Mouse (Mus musculus): ENCODE measurements around the gene Arl2bp. TPM values are rescaled to one million over a fixed set of nuclear protein-coding genes. Genes with fewer than 3 reads are reported as not detected.

Arl2bp gene
- total and polyA plus RNA-seq, 2 experiments from 2014 or later: 136 to 183 TPM

DNA sequence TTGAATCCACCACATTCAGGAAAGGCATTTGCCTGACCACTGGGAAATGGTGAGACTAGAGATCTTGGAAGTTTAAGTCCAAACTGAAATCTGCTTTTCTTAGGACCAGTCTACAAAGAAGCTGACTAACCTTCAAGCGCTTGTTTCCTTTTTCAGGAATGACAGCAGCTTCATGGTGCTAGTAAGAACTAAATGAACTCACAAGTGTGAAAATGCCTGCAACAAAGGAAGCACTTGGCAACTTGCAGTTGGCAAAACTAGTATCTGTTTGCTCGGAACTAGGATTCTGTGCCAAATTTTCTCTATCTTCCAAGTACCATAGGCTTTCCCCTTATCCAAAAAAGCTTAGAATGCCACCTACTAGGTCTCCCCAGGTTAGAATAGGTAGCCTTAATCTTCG, 20.2 kb upstream of the Arl2bp start:
- DNase-seq: no peak
- no peak for TF ChIP-seq CTCF (IDR thresholded peaks at IDR 0.05; ENCODE audit: low read depth)
- no peak for ATAC-seq

GRCm38 (mm10) chr8:94649496-94649895, 16.9 kb upstream of the Arl2bp start:
- H3K4me2 ChIP-seq (ENCODE audit: low read depth): no peak overlapping the region
- ATAC-seq: no peak; the same call in 1 of the 2 replicates
- no peak overlapping the region for H3K4me3 ChIP-seq (ENCODE audit: low read depth, low read length)
- H3K9ac ChIP-seq: no peak overlapping the region
- no peak for DNase-seq
- TF ChIP-seq CTCF (IDR thresholded peaks at IDR 0.05; ENCODE audit: low read depth): no peak
- no peaks in the 10 kb centered on the region for H3K9me3 ChIP-seq (ENCODE audit: low read length)
- no peaks in the 10 kb centered on the region for H3K27me3 ChIP-seq (ENCODE audit: insufficient read depth, low read length)
- peaks cover 56% of the 10 kb centered on the region for H3K36me3 ChIP-seq (ENCODE audit: insufficient read depth)
- H3K27ac ChIP-seq (ENCODE audit: low read depth, low read length): no peak overlapping the region
- 38% methylated on average over 3 of the region's 3 CpGs for WGBS
- no peaks in the 10 kb centered on the region for H3K4me1 ChIP-seq (ENCODE audit: insufficient read depth)

More for the DNA sequence above, 20.2 kb upstream of the Arl2bp start:
- peaks cover 43% of the 10 kb centered on the region for H3K36me3 ChIP-seq (ENCODE audit: insufficient read depth)
- no peaks in the 10 kb centered on the region for H3K27me3 ChIP-seq (ENCODE audit: insufficient read depth, low read length)
- no peak overlapping the region for H3K27ac ChIP-seq (ENCODE audit: low read depth, low read length)
- no peaks in the 10 kb centered on the region for H3K4me1 ChIP-seq (ENCODE audit: insufficient read depth)
- H3K4me3 ChIP-seq (ENCODE audit: low read depth, low read length): no peak overlapping the region
- 80% methylated on average over 3 of the region's 3 CpGs for WGBS
- no peaks in the 10 kb centered on the region for H3K9me3 ChIP-seq (ENCODE audit: low read length)
- H3K9ac ChIP-seq: no peak overlapping the region
- no peak overlapping the region for H3K4me2 ChIP-seq (ENCODE audit: low read depth)

GRCm38 (mm10) chr8:94652951-94653350, 13.4 kb upstream of the Arl2bp start:
- Histone ChIP-seq H3K27ac (ENCODE audit: low read depth, low read length) (no peak overlapping the region), H3K4me2 (ENCODE audit: low read depth) (no peak overlapping the region), H3K36me3 (ENCODE audit: insufficient read depth) (peaks cover 64% of the 10 kb centered on the region), H3K9me3 (ENCODE audit: low read length) (no peaks in the 10 kb centered on the region), H3K9ac (no peak overlapping the region), H3K4me1 (ENCODE audit: insufficient read depth) (no peaks in the 10 kb centered on the region), H3K27me3 (ENCODE audit: insufficient read depth, low read length) (no peaks in the 10 kb centered on the region), H3K4me3 (ENCODE audit: low read depth, low read length) (no peak overlapping the region)
- TF ChIP-seq CTCF (IDR thresholded peaks at IDR 0.05; ENCODE audit: low read depth): no peak
- WGBS: 87% methylated on average over 3 of the region's 3 CpGs
- DNase-seq (no peak), ATAC-seq (no peak)

DNA sequence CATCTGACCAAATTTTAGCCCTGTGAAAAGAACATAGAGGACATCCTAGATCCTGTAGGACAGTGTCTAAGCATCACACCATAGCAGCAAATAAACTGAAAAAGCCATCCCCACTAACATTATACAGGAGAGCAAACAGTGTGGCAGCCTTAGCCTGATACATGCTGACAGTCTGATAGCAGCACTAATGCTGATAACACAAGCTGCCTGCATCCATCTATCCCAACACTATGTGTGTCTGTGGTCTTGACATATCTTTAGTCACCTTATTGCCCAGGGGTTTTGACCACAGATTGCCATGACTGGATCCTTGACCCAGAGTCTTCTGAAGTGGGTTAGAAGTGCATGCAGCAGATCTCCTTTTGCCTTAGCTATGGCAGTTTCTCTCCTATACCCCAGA, 11.4 kb upstream of the Arl2bp start:
- Histone ChIP-seq H3K27me3 (ENCODE audit: insufficient read depth, low read length) (no peaks in the 10 kb centered on the region), H3K27ac (ENCODE audit: low read depth, low read length) (no peak overlapping the region), H3K36me3 (ENCODE audit: insufficient read depth) (peaks cover 56% of the 10 kb centered on the region), H3K4me2 (ENCODE audit: low read depth) (no peak overlapping the region), H3K4me3 (ENCODE audit: low read depth, low read length) (no peak overlapping the region), H3K9me3 (ENCODE audit: low read length) (no peaks in the 10 kb centered on the region), H3K4me1 (ENCODE audit: insufficient read depth) (no peaks in the 10 kb centered on the region), H3K9ac (no peak overlapping the region)
- no peak for DNase-seq
- no peak for TF ChIP-seq CTCF (IDR thresholded peaks at IDR 0.05; ENCODE audit: low read depth)
- no peak for ATAC-seq

DNA sequence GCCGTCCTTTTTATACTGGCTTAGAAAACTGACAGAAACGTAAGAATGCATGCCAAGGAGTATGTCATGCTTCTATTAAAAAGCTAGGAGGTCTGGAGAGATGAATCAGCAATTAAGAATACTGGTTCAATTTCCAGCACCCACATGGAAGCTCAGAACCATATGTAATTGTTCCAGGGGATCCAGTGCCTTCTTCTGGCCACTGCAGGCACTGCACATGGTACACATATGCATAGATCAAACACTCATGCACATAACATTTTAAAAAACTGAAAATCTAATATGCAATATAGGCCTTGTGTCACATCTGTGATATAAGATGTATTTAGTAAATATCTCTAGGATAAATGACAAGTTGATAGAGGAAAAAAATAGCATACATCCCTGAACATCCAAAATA, 8.4 kb upstream of the Arl2bp start:
- DNase-seq: no peak
- Histone ChIP-seq H3K4me2 (ENCODE audit: low read depth) (no peak overlapping the region), H3K9ac (no peak overlapping the region), H3K27ac (ENCODE audit: low read depth, low read length) (no peak overlapping the region), H3K36me3 (ENCODE audit: insufficient read depth) (peaks cover 42% of the 10 kb centered on the region), H3K27me3 (ENCODE audit: insufficient read depth, low read length) (no peaks in the 10 kb centered on the region), H3K4me3 (ENCODE audit: low read depth, low read length) (no peak overlapping the region), H3K9me3 (ENCODE audit: low read length) (no peaks in the 10 kb centered on the region), H3K4me1 (ENCODE audit: insufficient read depth) (no peaks in the 10 kb centered on the region)
- no peak for ATAC-seq
- 79% methylated on average over 2 of the region's 2 CpGs for WGBS
- peak; percentile 24; the same call in 1 of the 2 replicates for TF ChIP-seq CTCF (IDR thresholded peaks at IDR 0.05; ENCODE audit: low read depth)

- H3K36me3 ChIP-seq (ENCODE audit: insufficient read depth): peaks cover 25% of the 10 kb centered on the region; the same call in 1 of the 2 replicates
- no peaks in the 10 kb centered on the region for H3K4me1 ChIP-seq (ENCODE audit: insufficient read depth)
- no peak overlapping the region for H3K4me3 ChIP-seq (ENCODE audit: low read depth, low read length)
- TF ChIP-seq CTCF (IDR thresholded peaks at IDR 0.05; ENCODE audit: low read depth): no peak
- H3K9ac ChIP-seq: no peak overlapping the region
- H3K27me3 ChIP-seq (ENCODE audit: insufficient read depth, low read length): no peaks in the 10 kb centered on the region
- 87% methylated on average over 4 of the region's 4 CpGs for WGBS
- ATAC-seq (no peak), DNase-seq (no peak)
- H3K27ac ChIP-seq (ENCODE audit: low read depth, low read length): no peak overlapping the region
- no peak overlapping the region for H3K4me2 ChIP-seq (ENCODE audit: low read depth)
- no peaks in the 10 kb centered on the region for H3K9me3 ChIP-seq (ENCODE audit: low read length)
These were observed 6.0 kb upstream of the Arl2bp start for GRCm38 (mm10) chr8:94660418-94660817.

GRCm38 (mm10) chr8:94664722-94665121, 1.7 kb upstream of the Arl2bp start:
- Histone ChIP-seq H3K9ac (no peak overlapping the region), H3K27me3 (ENCODE audit: insufficient read depth, low read length) (no peaks in the 10 kb centered on the region), H3K4me1 (ENCODE audit: insufficient read depth) (no peaks in the 10 kb centered on the region), H3K36me3 (ENCODE audit: insufficient read depth) (peaks cover 9% of the 10 kb centered on the region; the same call in 1 of the 2 replicates), H3K4me2 (ENCODE audit: low read depth) (no peak overlapping the region), H3K4me3 (ENCODE audit: low read depth, low read length) (no peak overlapping the region), H3K27ac (ENCODE audit: low read depth, low read length) (no peak overlapping the region), H3K9me3 (ENCODE audit: low read length) (no peaks in the 10 kb centered on the region)
- 86% methylated on average over 2 of the region's 2 CpGs for whole genome bisulfite sequencing
- no peak for ATAC-seq
- DNase-seq: no peak
- TF ChIP-seq CTCF (IDR thresholded peaks at IDR 0.05; ENCODE audit: low read depth): no peak

GRCm38 (mm10) chr8:94674384-94674783, 8.0 kb downstream of the Arl2bp start:
- Histone ChIP-seq H3K4me2 (ENCODE audit: low read depth) (no peak overlapping the region), H3K9me3 (ENCODE audit: low read length) (no peaks in the 10 kb centered on the region), H3K36me3 (ENCODE audit: insufficient read depth) (peaks cover 52% of the 10 kb centered on the region), H3K4me3 (ENCODE audit: low read depth, low read length) (no peak overlapping the region), H3K27ac (ENCODE audit: low read depth, low read length) (no peak overlapping the region), H3K9ac (no peak overlapping the region), H3K27me3 (ENCODE audit: insufficient read depth, low read length) (no peaks in the 10 kb centered on the region), H3K4me1 (ENCODE audit: insufficient read depth) (no peaks in the 10 kb centered on the region)
- ATAC-seq (no peak), DNase-seq (no peak)
- TF ChIP-seq CTCF (IDR thresholded peaks at IDR 0.05; ENCODE audit: low read depth): no peak
- 85% methylated on average over 5 of the region's 5 CpGs for WGBS
